8 mouse cellular contexts compared by ENCODE assay signal in the genomic region with DNA sequence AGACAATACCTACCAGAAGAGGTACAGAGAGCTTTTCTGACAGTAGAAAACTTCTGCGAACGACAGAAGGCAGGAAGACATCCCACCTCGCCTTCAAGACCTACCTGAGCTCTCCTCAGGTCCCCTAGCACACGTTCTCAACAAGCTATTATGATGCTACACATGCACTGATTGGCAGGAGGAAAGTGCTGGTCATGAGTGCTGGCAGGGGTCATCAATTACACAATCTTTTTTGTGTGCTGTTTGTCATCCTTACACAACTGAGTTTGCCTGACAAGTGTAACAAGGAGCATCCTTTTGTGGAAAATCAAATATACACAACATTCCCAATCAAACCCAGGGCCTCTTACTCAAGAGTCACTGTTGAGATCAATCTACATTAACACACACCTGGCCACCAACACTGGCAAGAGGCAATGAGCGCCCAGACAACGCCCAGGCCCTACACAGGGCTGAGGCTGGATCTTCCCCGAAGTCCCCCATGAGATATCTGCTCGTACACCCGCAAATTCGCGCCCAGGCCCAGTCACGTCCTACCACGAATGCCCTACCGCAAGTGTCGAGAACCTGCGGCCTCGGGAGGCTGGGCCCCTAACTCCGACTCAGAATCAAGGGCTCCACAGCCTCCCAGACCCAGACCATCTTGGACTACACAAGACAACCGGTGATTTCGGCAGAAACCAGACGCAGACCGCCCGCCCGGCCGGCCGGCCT. TPM values are rescaled to one million over a fixed set of nuclear protein-coding genes. Genes with fewer than 3 reads are reported as not detected.
DNase-seq lines count a peak whose midpoint lies in the region; ATAC-seq and TF ChIP-seq lines count a peak whose summit lies in the region.

No protein-coding gene starts in this region.

- peak; percentile 62 for ATAC-seq in hindbrain, embryonic 13.5 days (ENCODE audit: low FRiP score)
- ATAC-seq in megakaryocyte progenitor cell, adult 5-6 weeks (replicated peaks; ENCODE audit: poor library complexity), result peak; percentile 5; the same call in 1 of the 2 replicates

- DNase-seq in lung, adult 2 months, result no peak
- DNase-seq in lung, postnatal 4 days, result no peak
- no peak for DNase-seq in layer of hippocampus, adult 9-10 months (ENCODE audit: low spot score)
- DNase-seq in right cerebral cortex, adult 18-20 months, result no peak
- no peak for DNase-seq in embryo, embryonic 9.5 days (ENCODE audit: extremely low spot score)

- H3K4me2 ChIP-seq in hindbrain, embryonic 13.5 days, result peak overlapping the region; percentile 99

- no peaks in the 10 kb centered on the region for H3K27me3 ChIP-seq in hindbrain, embryonic 13.5 days

- no peaks in the 10 kb centered on the region for H3K36me3 ChIP-seq in hindbrain, embryonic 13.5 days

- TF ChIP-seq POLR2A in lung, adult 2 months (IDR thresholded peaks at IDR 0.05; ENCODE audit: borderline replicate concordance, extremely low read depth, low read depth, low read length), result no peak

- peaks cover 17% of the 10 kb centered on the region for H3K4me1 ChIP-seq in lung, adult 2 months (ENCODE audit: control insufficient read depth, insufficient read depth, low read length)
- peaks cover 46% of the 10 kb centered on the region for H3K4me1 ChIP-seq in brown adipose tissue, adult 24 weeks (ENCODE audit: control insufficient read depth, insufficient read depth, insufficient read length, low read length)
- H3K4me1 ChIP-seq in hindbrain, embryonic 13.5 days (replicated peaks), result peaks cover 41% of the 10 kb centered on the region

- 2% methylated on average over 26 of the region's 26 CpGs for WGBS in lung, adult 2 months
- 6% methylated on average over 26 of the region's 26 CpGs for WGBS in hindbrain, embryonic 13.5 days

- peak overlapping the region; percentile 97 for H3K27ac ChIP-seq in brown adipose tissue, adult 24 weeks (replicated peaks; ENCODE audit: low read depth, low read length)
- peak overlapping the region; percentile 95 for H3K27ac ChIP-seq in hindbrain, embryonic 13.5 days

- TF ChIP-seq CTCF in lung, adult 2 months (IDR thresholded peaks at IDR 0.05; ENCODE audit: insufficient read depth, low read length), result no peak

- no peaks in the 10 kb centered on the region for H3K9me3 ChIP-seq in hindbrain, embryonic 13.5 days

- H3K9ac ChIP-seq in hindbrain, embryonic 13.5 days, result peak overlapping the region; percentile 98

- H3K4me3 ChIP-seq in lung, adult 2 months (replicated peaks; ENCODE audit: extremely low read depth, low read depth, low read length), result peak overlapping the region; percentile 96
- peak overlapping the region; percentile 90 for H3K4me3 ChIP-seq in brown adipose tissue, adult 24 weeks (ENCODE audit: insufficient read depth, low read depth, low read length)
- H3K4me3 ChIP-seq in hindbrain, embryonic 13.5 days, result peak overlapping the region; percentile 92

RNA-seq across cellular contexts. Expression of gene Dido1, which starts 8.6 kb away (rescaled TPM):
- polyA plus RNA-seq in lung, adult 2 months (2012; rRNA removed), result 10.9 and 17.4 TPM in 2 replicates
- polyA plus RNA-seq in brown adipose tissue, adult 24 weeks (2012; ENCODE audit: insufficient read depth, insufficient read length, missing spikeins), result 13.6 and 15.3 TPM in 2 replicates
- polyA plus RNA-seq in hindbrain, embryonic 13.5 days (2015; fragmentation: Nextera tagmentation; extraction: Ambion mirVana), result 27.6 and 29.7 TPM in 2 replicates
- total RNA-seq in megakaryocyte progenitor cell, adult 5-6 weeks (2015), result 33.0 and 37.4 TPM in 2 replicates
- 42.9 and 56.0 TPM in 2 replicates for total RNA-seq in megakaryocyte progenitor cell, adult 5-6 weeks (2017)

RNA-seq across cellular contexts. Expression of gene Gid8, which starts 8.7 kb away (rescaled TPM):
- polyA plus RNA-seq in lung, adult 2 months (2012; rRNA removed), result 16.6 and 27.8 TPM in 2 replicates
- 40.1 and 72.7 TPM in 2 replicates for polyA plus RNA-seq in brown adipose tissue, adult 24 weeks (2012; ENCODE audit: insufficient read depth, insufficient read length, missing spikeins)
- polyA plus RNA-seq in hindbrain, embryonic 13.5 days (2015; fragmentation: Nextera tagmentation; extraction: Ambion mirVana), result 56.6 and 58.7 TPM in 2 replicates
- 59.6 and 70.9 TPM in 2 replicates for total RNA-seq in megakaryocyte progenitor cell, adult 5-6 weeks (2015)
- total RNA-seq in megakaryocyte progenitor cell, adult 5-6 weeks (2017), result 55.9 and 73.9 TPM in 2 replicates

RNA-seq across cellular contexts. Expression of gene Slc17a9, which starts 23.9 kb away (rescaled TPM):
- polyA plus RNA-seq in lung, adult 2 months (2012; rRNA removed), result 10.1 and 10.2 TPM in 2 replicates
- polyA plus RNA-seq in brown adipose tissue, adult 24 weeks (2012; ENCODE audit: insufficient read depth, insufficient read length, missing spikeins), result not detected in 2 replicates
- 0.19 and 0.83 TPM in 2 replicates for polyA plus RNA-seq in hindbrain, embryonic 13.5 days (2015; fragmentation: Nextera tagmentation; extraction: Ambion mirVana)
- 16.6 and 17.4 TPM in 2 replicates for total RNA-seq in megakaryocyte progenitor cell, adult 5-6 weeks (2015)
- 8.0 and 8.4 TPM in 2 replicates for total RNA-seq in megakaryocyte progenitor cell, adult 5-6 weeks (2017)

RNA-seq across cellular contexts. Expression of gene Tcfl5, which starts 58.7 kb away (rescaled TPM):
- 0.05 TPM in 1 of 2 replicates, not detected in the other for polyA plus RNA-seq in lung, adult 2 months (2012; rRNA removed)
- not detected in 2 replicates for polyA plus RNA-seq in brown adipose tissue, adult 24 weeks (2012; ENCODE audit: insufficient read depth, insufficient read length, missing spikeins)
- 0.22 and 0.34 TPM in 2 replicates for polyA plus RNA-seq in hindbrain, embryonic 13.5 days (2015; fragmentation: Nextera tagmentation; extraction: Ambion mirVana)
- not detected in 2 replicates for total RNA-seq in megakaryocyte progenitor cell, adult 5-6 weeks (2015)
- total RNA-seq in megakaryocyte progenitor cell, adult 5-6 weeks (2017), result not detected in 2 replicates
